Mouse (Mus musculus): ENCODE results near the gene Adamts4. TPM values are rescaled to one million over a fixed set of nuclear protein-coding genes. Genes with fewer than 3 reads are reported as not detected.
A peak's percentile ranks its signal among the peaks of the same experiment; 100 is the strongest.

Adamts4 gene
- polyA plus RNA-seq, 1 experiment from 2014 or later = 6.1 TPM

GRCm38 (mm10) chr1:171213801-171214496 lies 36.3 kb upstream of the Adamts4 start, which contains the start of gene Nr1i3:
Gene Nr1i3 (plus strand): TSS chr1:171213970.
- WGBS = 72% methylated on average over 10 of the region's 10 CpGs
- Histone ChIP-seq H3K4me1 (ENCODE audit: control insufficient read depth, insufficient read depth, low read length) (no peaks in the 10 kb centered on the region), H3K9ac (replicated peaks; ENCODE audit: low read length) (no peak within 1 kb of the TSS), H3K4me2 (ENCODE audit: low read depth, low read length) (no peak within 1 kb of the TSS), H3K9me3 (replicated peaks; ENCODE audit: control insufficient read depth, low read length) (no peaks in the 10 kb centered on the region), H3K36me3 (replicated peaks; ENCODE audit: control insufficient read depth, insufficient read depth, low read depth, low read length) (no peaks in the 10 kb centered on the region), H3K4me3 (ENCODE audit: low read depth, low read length) (no peak within 1 kb of the TSS), H3K27me3 (ENCODE audit: control insufficient read depth, insufficient read depth, low read length) (no peaks in the 10 kb centered on the region), H3K27ac (replicated peaks; ENCODE audit: low read depth, low read length) (no peak within 1 kb of the TSS)
- ATAC-seq (replicated peaks; ENCODE audit: insufficient number of reproducible peaks, low FRiP score, low TSS enrichment, low read depth) (no peak), DNase-seq (ENCODE audit: low spot score) (no peak)

- Histone ChIP-seq H3K27ac (replicated peaks; ENCODE audit: low read depth, low read length) (no peak overlapping the region), H3K9me3 (replicated peaks; ENCODE audit: control insufficient read depth, low read length) (no peaks in the 10 kb centered on the region), H3K4me2 (ENCODE audit: low read depth, low read length) (no peak overlapping the region), H3K4me1 (ENCODE audit: control insufficient read depth, insufficient read depth, low read length) (no peaks in the 10 kb centered on the region), H3K36me3 (replicated peaks; ENCODE audit: control insufficient read depth, insufficient read depth, low read depth, low read length) (no peaks in the 10 kb centered on the region), H3K4me3 (ENCODE audit: low read depth, low read length) (no peak overlapping the region), H3K9ac (replicated peaks; ENCODE audit: low read length) (no peak overlapping the region), H3K27me3 (ENCODE audit: control insufficient read depth, insufficient read depth, low read length) (no peaks in the 10 kb centered on the region)
- no peak for DNase-seq (ENCODE audit: low spot score)
- 89% methylated on average over 18 of the region's 18 CpGs for WGBS
- no peak for ATAC-seq (replicated peaks; ENCODE audit: insufficient number of reproducible peaks, low FRiP score, low TSS enrichment, low read depth)
Observed at GRCm38 (mm10) chr1:171216241-171216955, 33.8 kb upstream of the Adamts4 start.

GRCm38 (mm10) chr1:171220871-171221270 lies 29.4 kb upstream of the Adamts4 start:
- no peaks in the 10 kb centered on the region for H3K4me1 ChIP-seq (ENCODE audit: control insufficient read depth, insufficient read depth, low read length)
- H3K4me3 ChIP-seq (ENCODE audit: low read depth, low read length) = no peak overlapping the region
- DNase-seq (ENCODE audit: low spot score) = peak; percentile 88
- H3K27me3 ChIP-seq (ENCODE audit: control insufficient read depth, insufficient read depth, low read length) = no peaks in the 10 kb centered on the region
- H3K9ac ChIP-seq (replicated peaks; ENCODE audit: low read length) = no peak overlapping the region
- H3K9me3 ChIP-seq (replicated peaks; ENCODE audit: control insufficient read depth, low read length) = no peaks in the 10 kb centered on the region
- 7% methylated on average over 10 of the region's 10 CpGs for WGBS
- H3K4me2 ChIP-seq (ENCODE audit: low read depth, low read length) = peak overlapping the region; percentile 17; the same call in 1 of the 2 replicates
- H3K27ac ChIP-seq (replicated peaks; ENCODE audit: low read depth, low read length) = no peak overlapping the region
- no peaks in the 10 kb centered on the region for H3K36me3 ChIP-seq (replicated peaks; ENCODE audit: control insufficient read depth, insufficient read depth, low read depth, low read length)
- ATAC-seq (replicated peaks; ENCODE audit: insufficient number of reproducible peaks, low FRiP score, low TSS enrichment, low read depth) = peak; percentile 17; the same call in 1 of the 2 replicates

- no peaks in the 10 kb centered on the region for H3K9me3 ChIP-seq (replicated peaks; ENCODE audit: control insufficient read depth, low read length)
- ATAC-seq (replicated peaks; ENCODE audit: insufficient number of reproducible peaks, low FRiP score, low TSS enrichment, low read depth) (no peak), DNase-seq (ENCODE audit: low spot score) (no peak)
- peak overlapping the region; percentile 46 for H3K9ac ChIP-seq (replicated peaks; ENCODE audit: low read length)
- H3K27me3 ChIP-seq (ENCODE audit: control insufficient read depth, insufficient read depth, low read length) = no peaks in the 10 kb centered on the region
- H3K4me2 ChIP-seq (ENCODE audit: low read depth, low read length) = peak overlapping the region; percentile 51
- no peaks in the 10 kb centered on the region for H3K36me3 ChIP-seq (replicated peaks; ENCODE audit: control insufficient read depth, insufficient read depth, low read depth, low read length)
- no peak overlapping the region for H3K27ac ChIP-seq (replicated peaks; ENCODE audit: low read depth, low read length)
- H3K4me3 ChIP-seq (ENCODE audit: low read depth, low read length) = peak overlapping the region; percentile 51
- H3K4me1 ChIP-seq (ENCODE audit: control insufficient read depth, insufficient read depth, low read length) = no peaks in the 10 kb centered on the region
- 7% methylated on average over 22 of the region's 22 CpGs for WGBS
Observed at GRCm38 (mm10) chr1:171221281-171222193, 28.7 kb upstream of the Adamts4 start.

- WGBS = 1% methylated on average over 28 of the region's 28 CpGs
- ATAC-seq (replicated peaks; ENCODE audit: insufficient number of reproducible peaks, low FRiP score, low TSS enrichment, low read depth) (peak; percentile 96), DNase-seq (ENCODE audit: low spot score) (peak; percentile 98)
- Histone ChIP-seq H3K4me3 (ENCODE audit: low read depth, low read length) (peak within 1 kb of the TSS; percentile 51), H3K27me3 (ENCODE audit: control insufficient read depth, insufficient read depth, low read length) (no peaks in the 10 kb centered on the region), H3K4me1 (ENCODE audit: control insufficient read depth, insufficient read depth, low read length) (no peaks in the 10 kb centered on the region), H3K4me2 (ENCODE audit: low read depth, low read length) (peak within 1 kb of the TSS; percentile 51), H3K9me3 (replicated peaks; ENCODE audit: control insufficient read depth, low read length) (no peaks in the 10 kb centered on the region), H3K27ac (replicated peaks; ENCODE audit: low read depth, low read length) (no peak within 1 kb of the TSS), H3K9ac (replicated peaks; ENCODE audit: low read length) (peak within 1 kb of the TSS; percentile 46), H3K36me3 (replicated peaks; ENCODE audit: control insufficient read depth, insufficient read depth, low read depth, low read length) (no peaks in the 10 kb centered on the region)
Observed at GRCm38 (mm10) chr1:171222238-171223155, 27.7 kb upstream of the Adamts4 start, which contains the start of gene Tomm40l. Gene Tomm40l (minus strand): TSS chr1:171222514.

- H3K27me3 ChIP-seq (ENCODE audit: control insufficient read depth, insufficient read depth, low read length) = no peaks in the 10 kb centered on the region
- ATAC-seq (replicated peaks; ENCODE audit: insufficient number of reproducible peaks, low FRiP score, low TSS enrichment, low read depth) (no peak), DNase-seq (ENCODE audit: low spot score) (no peak)
- H3K4me3 ChIP-seq (ENCODE audit: low read depth, low read length) = peak overlapping the region; percentile 12
- no peak overlapping the region for H3K27ac ChIP-seq (replicated peaks; ENCODE audit: low read depth, low read length)
- H3K9me3 ChIP-seq (replicated peaks; ENCODE audit: control insufficient read depth, low read length) = no peaks in the 10 kb centered on the region
- H3K4me1 ChIP-seq (ENCODE audit: control insufficient read depth, insufficient read depth, low read length) = no peaks in the 10 kb centered on the region
- WGBS = 79% methylated on average over 6 of the region's 6 CpGs
- peak overlapping the region; percentile 0; the same call in 1 of the 2 replicates for H3K4me2 ChIP-seq (ENCODE audit: low read depth, low read length)
- H3K9ac ChIP-seq (replicated peaks; ENCODE audit: low read length) = no peak overlapping the region
- no peaks in the 10 kb centered on the region for H3K36me3 ChIP-seq (replicated peaks; ENCODE audit: control insufficient read depth, insufficient read depth, low read depth, low read length)
Observed at GRCm38 (mm10) chr1:171223168-171223567, 27.1 kb upstream of the Adamts4 start.

GRCm38 (mm10) chr1:171223796-171224195 lies 26.4 kb upstream of the Adamts4 start:
- DNase-seq (ENCODE audit: low spot score) (no peak), ATAC-seq (replicated peaks; ENCODE audit: insufficient number of reproducible peaks, low FRiP score, low TSS enrichment, low read depth) (no peak)
- Histone ChIP-seq H3K9ac (replicated peaks; ENCODE audit: low read length) (no peak overlapping the region), H3K4me3 (ENCODE audit: low read depth, low read length) (no peak overlapping the region), H3K4me2 (ENCODE audit: low read depth, low read length) (no peak overlapping the region), H3K36me3 (replicated peaks; ENCODE audit: control insufficient read depth, insufficient read depth, low read depth, low read length) (no peaks in the 10 kb centered on the region), H3K27ac (replicated peaks; ENCODE audit: low read depth, low read length) (no peak overlapping the region), H3K9me3 (replicated peaks; ENCODE audit: control insufficient read depth, low read length) (no peaks in the 10 kb centered on the region), H3K27me3 (ENCODE audit: control insufficient read depth, insufficient read depth, low read length) (no peaks in the 10 kb centered on the region), H3K4me1 (ENCODE audit: control insufficient read depth, insufficient read depth, low read length) (no peaks in the 10 kb centered on the region)
- 78% methylated on average over 2 of the region's 2 CpGs for WGBS
